Mouse (Mus musculus) limb, embryonic 13.5 days (tissue): ENCODE results near the gene Lrmda. TPM values are rescaled to one million over a fixed set of nuclear protein-coding genes. Genes with fewer than 3 reads are reported as not detected.

Experiments used
- ATAC-seq: fragments of 200-750 bp; cut with Nextera tagmentation; 2 replicates; pipeline ENCODE4 v1.8.0; 2017; ENCODE audit warnings: low read depth, moderate number of reproducible peaks, moderate TSS enrichment; ENCODE audit not compliant: low FRiP score
- H3K27ac ChIP-seq: fragments of 300-500 bp; sonication (generic); 2 replicates; pipeline ENCODE4 v1.5.1; 2015; ENCODE audit warnings: inconsistent platforms, mild to moderate bottlenecking, moderate library complexity
- H3K27me3 ChIP-seq: fragments of 300-500 bp; sonication (generic); 2 replicates; pipeline ENCODE4 v1.6.1; 2015; ENCODE audit warnings: mild to moderate bottlenecking, inconsistent platforms
- H3K36me3 ChIP-seq: fragments of 300-500 bp; sonication (generic); 2 replicates; pipeline ENCODE4 v1.6.1; 2015; ENCODE audit warnings: inconsistent platforms, mild to moderate bottlenecking, moderate library complexity
- H3K4me1 ChIP-seq: fragments of 300-500 bp; sonication (generic); 2 replicates; pipeline ENCODE4 v1.6.1; 2015; ENCODE audit warnings: inconsistent platforms
- H3K4me2 ChIP-seq: fragments of 300-500 bp; sonication (generic); replicated peaks from 2 replicates; pipeline ENCODE4 v1.6.1; 2015; ENCODE audit warnings: inconsistent platforms, mild to moderate bottlenecking, moderate library complexity
- H3K4me3 ChIP-seq: fragments of 300-500 bp; sonication (generic); 2 replicates; pipeline ENCODE4 v1.5.1; 2015; ENCODE audit warnings: moderate library complexity, mild to moderate bottlenecking, inconsistent platforms
- H3K9ac ChIP-seq: fragments of 300-500 bp; sonication (generic); 2 replicates; pipeline ENCODE4 v1.6.1; 2015; ENCODE audit warnings: mild to moderate bottlenecking, inconsistent platforms
- H3K9me3 ChIP-seq: fragments of 300-500 bp; sonication (generic); 2 replicates; pipeline ENCODE4 v1.6.1; 2016; ENCODE audit warnings: inconsistent platforms
- WGBS: fragments of 180-500 bp; shearing (Covaris S2); methylation state at CpG from one replicate; pipeline ENCODE4 v1.1.7; 2015; 5-methylcytosine and 5-hydroxymethylcytosine counted together
- polyA plus RNA-seq: library from polyadenylated mRNA; unstranded; fragments of >200 nt; fragmentation: Nextera tagmentation; extraction: Ambion mirVana; gene quantifications from 2 replicates; pipeline ENCODE4 v1.2.1, GENCODE M21; 2015

The Lrmda gene
- polyA plus RNA-seq, 1 experiment from 2014 or later: 0.38 TPM

DNA sequence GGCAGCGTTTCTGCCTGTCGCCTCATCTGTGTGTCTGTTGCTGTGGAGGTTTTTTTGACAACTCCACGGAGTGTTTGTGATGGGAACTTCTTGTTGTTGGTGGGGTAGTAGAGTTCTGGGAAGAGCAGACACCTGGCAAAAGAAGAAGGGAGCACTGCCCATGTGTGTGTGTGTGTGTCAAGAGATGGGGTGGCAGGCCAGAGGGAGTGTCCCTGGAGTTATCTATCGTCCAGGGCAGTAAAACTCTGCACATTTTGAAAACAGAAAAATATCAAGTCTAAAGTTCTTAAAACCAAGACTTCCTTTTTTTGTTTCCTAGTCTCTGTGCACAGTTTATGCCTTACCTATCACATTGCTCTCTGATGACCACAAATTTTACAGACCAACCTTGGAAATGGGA is 165.9 kb downstream of the Lrmda start:
- Histone ChIP-seq H3K27ac (no peak overlapping the region), H3K4me1 (0 out of 2 replicates have a peak, but pooled peaks cover 5% of the 10 kb centered on the region), H3K9ac (no peak overlapping the region), H3K4me2 (no peak overlapping the region), H3K36me3 (no peaks in the 10 kb centered on the region), H3K27me3 (peaks cover 3% of the 10 kb centered on the region; the same call in 1 of the 2 replicates), H3K9me3 (no peaks in the 10 kb centered on the region), H3K4me3 (no peak overlapping the region)
- no peak for ATAC-seq
- 76% methylated on average over 4 of the region's 4 CpGs for WGBS

GRCm38 (mm10) chr14:22190111-22190510 is 170.6 kb downstream of the Lrmda start:
- 51% methylated on average over 6 of the region's 6 CpGs for WGBS

GRCm38 (mm10) chr14:22192185-22192584 is 172.7 kb downstream of the Lrmda start:
- H3K27me3 ChIP-seq: peaks cover 12% of the 10 kb centered on the region; the same call in 1 of the 2 replicates
- no peak for ATAC-seq
- WGBS: 55% methylated on average over 9 of the region's 9 CpGs

More at GRCm38 (mm10) chr14:22190111-22190510, 170.6 kb downstream of the Lrmda start:
- Histone ChIP-seq H3K27ac (no peak overlapping the region), H3K36me3 (no peaks in the 10 kb centered on the region), H3K4me3 (no peak overlapping the region), H3K9ac (no peak overlapping the region), H3K27me3 (peaks cover 6% of the 10 kb centered on the region; the same call in 1 of the 2 replicates), H3K9me3 (no peaks in the 10 kb centered on the region), H3K4me1 (no peaks in the 10 kb centered on the region), H3K4me2 (no peak overlapping the region)
- ATAC-seq: no peak

GRCm38 (mm10) chr14:22198021-22198420 is 178.5 kb downstream of the Lrmda start:
- Histone ChIP-seq H3K9ac (no peak overlapping the region), H3K4me1 (no peaks in the 10 kb centered on the region), H3K36me3 (no peaks in the 10 kb centered on the region), H3K4me3 (no peak overlapping the region), H3K9me3 (no peaks in the 10 kb centered on the region), H3K27ac (no peak overlapping the region), H3K27me3 (peaks cover 26% of the 10 kb centered on the region), H3K4me2 (no peak overlapping the region)
- no peak for ATAC-seq
- WGBS: 33% methylated on average over 11 of the region's 11 CpGs

More at GRCm38 (mm10) chr14:22192185-22192584, 172.7 kb downstream of the Lrmda start:
- Histone ChIP-seq H3K27ac (no peak overlapping the region), H3K4me2 (no peak overlapping the region), H3K36me3 (no peaks in the 10 kb centered on the region), H3K9me3 (no peaks in the 10 kb centered on the region), H3K4me1 (no peaks in the 10 kb centered on the region), H3K4me3 (no peak overlapping the region), H3K9ac (no peak overlapping the region)

DNA sequence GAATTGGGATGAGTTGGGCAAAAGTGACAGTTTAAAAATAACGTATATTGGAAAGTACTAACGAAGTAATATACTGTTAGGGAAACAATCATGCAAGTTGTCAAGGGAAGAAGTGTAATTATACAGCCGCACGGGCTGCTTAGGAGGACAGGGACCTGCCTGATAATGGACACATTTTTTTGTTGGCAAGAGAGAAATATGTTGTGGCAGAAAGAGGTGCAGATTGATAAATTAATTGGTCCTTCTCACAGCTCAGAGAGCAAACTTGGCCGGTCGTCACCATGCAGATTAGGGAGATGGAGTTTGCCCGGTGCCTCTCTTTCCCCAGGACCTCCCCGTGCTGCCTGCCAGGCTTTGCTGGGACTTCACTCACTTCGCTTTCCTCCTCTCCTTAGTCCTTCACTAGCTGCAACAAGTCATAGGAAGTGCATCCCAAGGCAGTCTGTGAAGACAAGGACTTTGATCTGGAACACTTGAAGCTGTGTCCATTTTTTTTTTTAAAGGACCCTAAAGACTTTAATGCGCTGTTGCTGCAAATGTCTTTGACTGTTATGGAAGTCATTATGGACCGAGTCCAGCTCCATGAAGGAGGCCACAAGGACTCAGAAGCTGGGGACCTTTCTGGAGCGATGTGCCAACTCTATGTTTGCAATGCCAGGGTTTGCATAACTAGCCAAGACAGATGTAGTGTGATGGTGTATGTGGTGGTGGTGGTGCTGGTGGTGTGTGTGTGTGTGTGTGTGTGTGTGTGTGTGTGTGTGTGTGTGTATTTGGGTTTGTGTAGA is 179.3 kb downstream of the Lrmda start:
- no peak overlapping the region for H3K27ac ChIP-seq
- H3K4me1 ChIP-seq: no peaks in the 10 kb centered on the region
- no peak for ATAC-seq
- H3K9me3 ChIP-seq: no peaks in the 10 kb centered on the region
- H3K27me3 ChIP-seq: peaks cover 27% of the 10 kb centered on the region
- H3K9ac ChIP-seq: no peak overlapping the region
- 62% methylated on average over 12 of the region's 12 CpGs for WGBS
- no peaks in the 10 kb centered on the region for H3K36me3 ChIP-seq
- H3K4me3 ChIP-seq: no peak overlapping the region
- H3K4me2 ChIP-seq: no peak overlapping the region

DNA sequence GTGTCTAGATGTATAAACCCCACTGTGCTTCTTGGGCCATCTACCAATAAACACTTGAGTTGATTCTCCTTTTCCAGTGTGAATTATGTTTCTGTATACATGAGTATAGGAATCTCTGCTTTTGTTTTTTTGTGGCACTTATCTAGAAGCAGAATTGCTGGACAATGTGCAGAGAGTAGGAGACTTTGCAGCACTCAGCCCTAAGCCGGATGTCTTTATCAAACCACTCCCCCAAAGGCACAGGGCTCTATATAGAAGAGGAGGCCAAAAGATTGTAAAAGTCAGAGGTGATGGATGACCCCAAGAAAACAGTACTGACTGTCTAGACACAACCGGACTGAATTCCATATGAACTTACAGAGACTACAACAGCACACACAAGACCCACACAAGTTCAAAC is 182.2 kb downstream of the Lrmda start:
- Histone ChIP-seq H3K4me1 (no peaks in the 10 kb centered on the region), H3K4me2 (no peak overlapping the region), H3K9ac (no peak overlapping the region), H3K9me3 (no peaks in the 10 kb centered on the region), H3K27me3 (peaks cover 28% of the 10 kb centered on the region), H3K36me3 (no peaks in the 10 kb centered on the region), H3K4me3 (no peak overlapping the region), H3K27ac (no peak overlapping the region)
- no peak for ATAC-seq
- WGBS: 42% methylated on average over 2 of the region's 2 CpGs

- ATAC-seq: no peak
- Histone ChIP-seq H3K4me3 (no peak overlapping the region), H3K9me3 (no peaks in the 10 kb centered on the region), H3K4me1 (peaks cover 6% of the 10 kb centered on the region), H3K36me3 (no peaks in the 10 kb centered on the region), H3K27me3 (peaks cover 43% of the 10 kb centered on the region), H3K4me2 (no peak overlapping the region), H3K27ac (no peak overlapping the region), H3K9ac (no peak overlapping the region)
- 80% methylated on average over 1 of the region's 1 CpGs for WGBS
Measured at GRCm38 (mm10) chr14:22210601-22211000, 191.1 kb downstream of the Lrmda start.

DNA sequence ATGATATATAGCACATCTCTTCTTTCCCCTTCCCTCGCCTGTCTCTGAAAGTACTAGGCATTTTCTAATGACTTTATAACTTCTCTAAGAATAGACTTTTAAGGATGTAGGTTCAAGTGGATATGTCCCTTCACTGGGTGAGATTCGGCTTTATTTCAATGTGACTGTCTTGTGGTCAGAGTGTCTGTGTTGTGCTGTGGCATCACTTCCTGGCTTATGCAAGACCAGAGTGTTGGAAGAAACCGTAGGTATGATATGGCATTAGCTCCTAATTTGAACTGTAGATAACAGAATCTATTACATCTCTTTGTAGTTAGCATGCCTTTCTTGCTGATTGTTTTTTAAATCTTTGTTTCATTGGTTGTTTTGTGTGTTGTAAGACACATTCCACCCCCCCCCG is 198.7 kb downstream of the Lrmda start:
- H3K27ac ChIP-seq: no peak overlapping the region
- H3K9ac ChIP-seq: no peak overlapping the region
- ATAC-seq: no peak
- H3K4me3 ChIP-seq: no peak overlapping the region
- H3K4me2 ChIP-seq: no peak overlapping the region
- peaks cover 6% of the 10 kb centered on the region; the same call in 1 of the 2 replicates for H3K9me3 ChIP-seq
- WGBS: 81% methylated on average over 4 of the region's 4 CpGs
- peaks cover 6% of the 10 kb centered on the region for H3K4me1 ChIP-seq
- H3K27me3 ChIP-seq: peaks cover 6% of the 10 kb centered on the region; the same call in 1 of the 2 replicates
- no peaks in the 10 kb centered on the region for H3K36me3 ChIP-seq

DNA sequence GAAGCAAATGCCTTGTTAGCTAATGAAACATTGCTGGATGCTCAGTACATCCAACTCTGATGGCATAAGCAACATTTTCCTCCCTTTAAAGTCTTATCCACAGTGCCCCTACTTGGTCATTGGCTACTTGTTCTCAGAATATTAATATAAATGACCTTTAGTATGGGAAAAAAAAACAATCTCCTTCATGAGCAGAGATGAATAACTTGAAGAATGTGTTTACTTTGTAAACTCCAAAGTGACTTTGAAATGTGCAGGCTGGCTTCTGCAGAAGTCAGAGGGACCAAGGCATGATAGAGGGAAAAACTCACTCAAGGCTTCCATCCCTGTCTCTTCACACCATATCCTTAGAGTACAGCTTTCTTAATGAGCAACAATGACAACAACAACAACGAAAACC is 202.5 kb downstream of the Lrmda start:
- no peak overlapping the region for H3K9ac ChIP-seq
- no peaks in the 10 kb centered on the region for H3K27me3 ChIP-seq
- H3K27ac ChIP-seq: no peak overlapping the region
- H3K9me3 ChIP-seq: peaks cover 6% of the 10 kb centered on the region; the same call in 1 of the 2 replicates
- H3K36me3 ChIP-seq: no peaks in the 10 kb centered on the region
- no peak overlapping the region for H3K4me2 ChIP-seq
- H3K4me1 ChIP-seq: no peaks in the 10 kb centered on the region
- H3K4me3 ChIP-seq: no peak overlapping the region
- WGBS: 86% methylated on average over 1 of the region's 1 CpGs
- ATAC-seq: no peak

DNA sequence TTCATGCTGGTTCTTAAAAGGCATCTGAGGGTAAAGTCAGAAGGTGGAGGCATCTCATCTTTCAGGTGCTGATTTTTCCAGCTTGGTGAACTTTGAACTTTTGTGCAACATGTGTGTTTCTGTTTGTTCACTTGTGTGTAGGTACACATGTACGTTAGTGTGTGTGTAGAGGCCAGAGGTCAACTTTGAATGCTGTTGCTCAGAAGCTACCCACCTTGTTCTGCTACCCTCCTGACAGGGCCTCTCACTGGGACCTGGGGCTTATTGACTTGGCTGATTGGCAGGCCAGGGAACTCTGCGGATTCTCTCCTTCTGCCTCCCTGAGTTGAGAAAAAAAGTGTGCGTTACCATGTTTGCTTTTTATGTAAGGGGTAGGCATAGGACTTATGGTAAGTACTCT is 203.1 kb downstream of the Lrmda start:
- Histone ChIP-seq H3K27ac (no peak overlapping the region), H3K27me3 (no peaks in the 10 kb centered on the region), H3K4me3 (no peak overlapping the region), H3K9ac (no peak overlapping the region), H3K36me3 (no peaks in the 10 kb centered on the region), H3K4me1 (no peaks in the 10 kb centered on the region), H3K9me3 (peaks cover 6% of the 10 kb centered on the region; the same call in 1 of the 2 replicates), H3K4me2 (no peak overlapping the region)
- ATAC-seq: no peak
- 83% methylated on average over 3 of the region's 3 CpGs for WGBS

DNA sequence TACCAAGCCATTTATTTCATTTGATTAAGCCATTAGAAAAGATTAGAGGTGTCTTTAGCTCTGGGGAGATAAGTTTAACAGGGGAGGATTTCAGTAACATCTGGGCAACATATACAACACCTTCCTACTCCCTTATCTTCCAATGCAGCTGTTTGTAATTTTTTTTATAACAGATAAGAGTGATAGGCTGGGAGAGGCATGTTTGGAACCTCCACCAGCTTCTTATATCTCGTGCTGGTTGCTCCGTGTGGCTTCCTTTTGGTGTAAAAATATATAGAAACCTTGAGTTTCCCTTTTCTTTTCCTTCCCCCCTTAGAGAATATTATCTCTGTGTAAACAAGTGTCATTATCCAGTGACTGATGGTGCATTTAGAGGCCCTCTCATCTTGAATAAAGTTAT is 206.7 kb downstream of the Lrmda start:
- Histone ChIP-seq H3K4me2 (no peak overlapping the region), H3K4me3 (no peak overlapping the region), H3K9ac (no peak overlapping the region), H3K4me1 (no peaks in the 10 kb centered on the region), H3K9me3 (no peaks in the 10 kb centered on the region), H3K27me3 (no peaks in the 10 kb centered on the region), H3K27ac (no peak overlapping the region), H3K36me3 (no peaks in the 10 kb centered on the region)
- ATAC-seq: no peak
- WGBS: 59% methylated on average over 2 of the region's 2 CpGs

GRCm38 (mm10) chr14:22228253-22228968 is 208.9 kb downstream of the Lrmda start:
- no peaks in the 10 kb centered on the region for H3K4me1 ChIP-seq
- no peak overlapping the region for H3K9ac ChIP-seq
- 84% methylated on average over 7 of the region's 7 CpGs for WGBS
- H3K27me3 ChIP-seq: no peaks in the 10 kb centered on the region
- no peak overlapping the region for H3K4me3 ChIP-seq
- H3K27ac ChIP-seq: no peak overlapping the region
- H3K4me2 ChIP-seq: no peak overlapping the region
- no peak for ATAC-seq
- H3K36me3 ChIP-seq: no peaks in the 10 kb centered on the region
- no peaks in the 10 kb centered on the region for H3K9me3 ChIP-seq
